Mouse (Mus musculus) megakaryocyte progenitor cell, adult 5-6 weeks (primary cell): Measurements from ENCODE around the gene Csf2ra. TPM values are rescaled to one million over a fixed set of nuclear protein-coding genes. Genes with fewer than 3 reads are reported as not detected.
"Not testable (repeated sequence)": the region's sequence is repeated elsewhere in the genome, so short reads cannot be mapped to it uniquely, and the experiment has no call there.

Experiments
- ATAC-seq: replicated peaks from 2 replicates; pipeline ENCODE4 v1.8.0; 2016; ENCODE audit warnings: mild to moderate bottlenecking, moderate TSS enrichment, inconsistent platforms; ENCODE audit not compliant: poor library complexity
- total RNA-seq, 2 experiments: library from RNA; stranded (forward) in 1 of 2; stranded (reverse) in 1 of 2; fragments of 157-497, 149-512 nt in 1 of 2; fragments of 200-1000 nt in 1 of 2; gene quantifications; 2 replicates each; pipeline versions ENCODE4 v1.2.3 to v1.2.4; 2015 to 2017

Gene Csf2ra
- total RNA-seq (2015) (111 and 145 TPM in 2 replicates), total RNA-seq (2017) (31.5 and 35.4 TPM in 2 replicates)

- ATAC-seq = peak; percentile 13
Measured at GRCm38 (mm10) chr19:61227941-61228701, at the start of gene Csf2ra. TSS of gene Csf2ra (minus strand) at chr19:61228429.

GRCm38 (mm10) chr19:61275446-61275845 is 47.2 kb upstream of the Csf2ra start:
- no peak for ATAC-seq

GRCm38 (mm10) chr19:61269141-61269540 is 40.9 kb upstream of the Csf2ra start:
- not testable (repeated sequence) for ATAC-seq

- ATAC-seq = no peak
Measured at GRCm38 (mm10) chr19:61267141-61267540, 38.9 kb upstream of the Csf2ra start.

- ATAC-seq = no peak
Measured at GRCm38 (mm10) chr19:61266651-61267050, 38.4 kb upstream of the Csf2ra start.

GRCm38 (mm10) chr19:61266246-61266615 is 38.0 kb upstream of the Csf2ra start:
- ATAC-seq = no peak

- peak; percentile 78 for ATAC-seq
Measured at GRCm38 (mm10) chr19:61265349-61266245, 37.4 kb upstream of the Csf2ra start.

GRCm38 (mm10) chr19:61264933-61265332 is 36.7 kb upstream of the Csf2ra start:
- no peak for ATAC-seq

GRCm38 (mm10) chr19:61264227-61264626 is 36.0 kb upstream of the Csf2ra start:
- no peak for ATAC-seq

GRCm38 (mm10) chr19:61261241-61261640 is 33.0 kb upstream of the Csf2ra start:
- no peak for ATAC-seq

- no peak for ATAC-seq
Measured at GRCm38 (mm10) chr19:61257733-61258132, 29.5 kb upstream of the Csf2ra start.

GRCm38 (mm10) chr19:61256166-61256887 is 28.1 kb upstream of the Csf2ra start:
- ATAC-seq = no peak

GRCm38 (mm10) chr19:61247334-61247733 is 19.1 kb upstream of the Csf2ra start:
- not testable (repeated sequence) for ATAC-seq

GRCm38 (mm10) chr19:61244721-61245436 is 16.6 kb upstream of the Csf2ra start:
- ATAC-seq = peak; percentile 100

GRCm38 (mm10) chr19:61237967-61238366 is 9.7 kb upstream of the Csf2ra start:
- ATAC-seq = no peak

- no peak for ATAC-seq
Measured at GRCm38 (mm10) chr19:61234532-61234931, 6.3 kb upstream of the Csf2ra start.

GRCm38 (mm10) chr19:61226928-61227854 is 1.0 kb downstream of the Csf2ra start:
- peak; percentile 59 for ATAC-seq

GRCm38 (mm10) chr19:61226401-61226927 is 1.8 kb downstream of the Csf2ra start:
- ATAC-seq = peak; percentile 12
